Mouse (Mus musculus) lung, postnatal 36 days (tissue): Measurements from ENCODE around the gene Tpcn2.

ENCODE experiments used
- DNase-seq: peaks from one replicate; pipeline ENCODE4 v3.0.0; 2022; ENCODE audit warnings: mixed read lengths

Gene Tpcn2

GRCm38 (mm10) chr7:145146252-145146930 is 137.4 kb downstream of the Tpcn2 start:
- DNase-seq: no peak

DNA sequence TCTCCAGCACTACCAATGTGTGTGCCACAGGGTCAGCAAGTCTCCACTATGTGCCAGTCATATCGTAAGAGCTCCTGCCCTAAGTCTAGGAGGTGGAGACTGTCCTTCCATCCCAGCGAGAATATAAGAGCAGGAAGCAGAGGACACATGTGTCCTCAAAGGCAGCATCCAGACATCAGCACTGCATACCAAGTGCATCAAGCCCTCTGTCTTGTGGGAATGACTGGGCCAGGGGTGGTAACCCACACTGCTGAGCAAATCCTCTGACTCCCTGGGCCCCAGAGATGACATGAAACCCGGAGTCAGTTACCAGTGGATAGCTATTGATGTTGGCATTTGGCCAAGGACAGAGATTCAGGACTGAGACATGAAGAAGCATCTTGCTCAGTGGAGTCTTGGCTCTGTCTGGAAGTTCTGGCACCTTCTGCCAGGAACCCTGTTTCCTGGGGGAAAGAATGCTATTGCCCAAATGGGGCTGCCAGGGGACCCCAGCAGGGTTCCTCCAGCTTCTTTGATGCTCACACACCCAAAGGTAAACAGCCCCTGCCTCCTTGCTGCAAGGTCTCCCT is 140.2 kb downstream of the Tpcn2 start:
- DNase-seq: no peak

DNA sequence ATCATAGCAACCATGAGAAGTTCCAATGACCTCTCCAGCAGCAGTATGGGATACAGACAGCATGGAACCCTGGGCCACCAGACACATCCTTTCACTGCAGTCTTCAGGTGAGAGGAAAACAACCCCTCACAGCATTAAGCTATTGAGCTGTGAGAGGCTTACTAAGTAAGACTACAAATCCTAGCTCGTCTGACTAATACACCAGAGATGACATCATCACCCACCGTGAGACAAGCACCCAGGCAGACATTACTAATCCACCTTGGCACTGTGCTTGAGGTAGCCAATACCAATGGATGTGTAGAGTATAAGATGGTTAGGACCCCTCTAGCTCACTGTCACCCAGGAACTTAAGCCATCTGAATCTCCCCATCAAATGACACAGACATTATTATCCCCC is 143.2 kb downstream of the Tpcn2 start:
- DNase-seq: no peak

DNA sequence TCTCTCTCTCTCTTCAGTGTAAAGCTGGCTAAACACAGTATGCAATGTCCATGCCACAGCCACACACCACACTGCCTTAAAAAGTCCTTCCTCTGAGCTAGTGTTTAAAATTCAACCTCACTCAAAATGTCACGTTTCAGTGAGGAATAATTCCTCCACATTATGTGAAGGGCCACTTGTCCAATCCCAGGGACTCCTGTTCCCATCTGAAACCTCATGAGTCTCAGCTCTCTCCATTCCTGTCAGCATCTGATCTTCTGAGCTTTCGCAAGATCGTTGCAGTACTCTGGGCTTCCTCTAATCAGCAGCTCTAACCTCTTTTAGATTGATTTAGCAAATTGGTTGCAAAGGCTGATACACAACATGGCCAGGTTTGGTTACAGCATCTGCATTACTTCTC is 144.2 kb downstream of the Tpcn2 start:
- no peak for DNase-seq

- DNase-seq: no peak
Measured at GRCm38 (mm10) chr7:145139100-145139499, 144.7 kb downstream of the Tpcn2 start.

DNA sequence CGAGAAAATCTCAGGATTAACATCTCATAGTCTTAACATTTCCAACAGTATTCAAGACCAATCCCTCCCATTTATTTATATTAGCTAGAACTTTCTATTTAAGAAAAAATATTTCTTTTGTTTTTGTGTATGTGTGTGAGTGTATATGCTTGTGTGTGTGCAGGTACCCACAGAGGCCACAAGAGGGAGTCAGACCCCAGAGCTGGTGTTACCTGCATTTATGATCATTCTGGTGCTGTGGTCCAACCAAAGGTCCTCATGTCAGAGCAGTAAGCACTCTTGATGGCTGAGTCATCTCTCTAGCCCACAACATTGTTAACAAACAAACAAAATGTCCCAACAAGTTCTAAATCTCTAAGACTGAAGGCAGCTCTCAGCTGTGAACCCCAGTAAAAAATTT is 145.9 kb downstream of the Tpcn2 start:
- DNase-seq: no peak

DNA sequence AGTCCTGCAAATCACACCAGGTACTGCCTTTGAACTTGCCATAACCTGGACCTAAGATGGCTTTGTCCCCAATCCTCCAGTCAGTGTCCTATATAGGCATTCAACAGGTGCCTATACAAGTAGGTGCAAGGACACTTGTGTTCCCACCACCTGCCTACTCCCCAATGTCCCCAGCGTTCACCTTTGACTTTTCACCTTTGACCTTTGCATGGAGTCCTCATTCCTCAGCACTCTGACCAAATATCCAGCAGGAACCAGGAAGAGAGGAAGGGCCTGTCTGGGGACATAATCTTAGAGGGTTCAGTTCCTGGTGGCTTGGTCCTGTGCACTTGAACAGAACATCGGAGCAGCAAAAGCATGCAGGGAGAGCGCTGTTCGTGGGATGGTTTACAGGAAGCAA is 147.0 kb downstream of the Tpcn2 start:
- no peak for DNase-seq
